Mouse (Mus musculus) liver, embryonic 15.5 days (tissue): Measurements from ENCODE around the gene Satb2. TPM values are rescaled to one million over a fixed set of nuclear protein-coding genes. Genes with fewer than 3 reads are reported as not detected.

Experiments used
- ATAC-seq: fragments of 200-750 bp; cut with Nextera tagmentation; 2 replicates; pipeline ENCODE4 v1.8.0; 2017; ENCODE audit warnings: moderate number of reproducible peaks, mild to moderate bottlenecking, moderate library complexity; ENCODE audit not compliant: insufficient read depth
- H3K27ac ChIP-seq: fragments of 300-500 bp; sonication (generic); replicated peaks from 2 replicates; pipeline ENCODE4 v1.5.1; 2015; ENCODE audit warnings: mild to moderate bottlenecking, inconsistent platforms
- H3K27me3 ChIP-seq: fragments of 300-500 bp; sonication (generic); 2 replicates; pipeline ENCODE4 v1.6.1; 2015; ENCODE audit warnings: mild to moderate bottlenecking, inconsistent platforms
- H3K36me3 ChIP-seq: fragments of 300-500 bp; sonication (generic); replicated peaks from 2 replicates; pipeline ENCODE4 v1.6.1; 2015; ENCODE audit warnings: moderate library complexity, mild to moderate bottlenecking, inconsistent platforms
- H3K4me1 ChIP-seq: fragments of 300-500 bp; sonication (generic); replicated peaks from 2 replicates; pipeline ENCODE4 v1.6.1; 2015; ENCODE audit warnings: inconsistent platforms
- H3K4me2 ChIP-seq: fragments of 300-500 bp; sonication (generic); 2 replicates; pipeline ENCODE4 v1.6.1; 2015; ENCODE audit warnings: moderate library complexity, mild to moderate bottlenecking, inconsistent platforms
- H3K4me3 ChIP-seq: fragments of 300-500 bp; sonication (generic); replicated peaks from 2 replicates; pipeline ENCODE4 v1.5.1; 2015; ENCODE audit warnings: mild to moderate bottlenecking, inconsistent platforms
- H3K9ac ChIP-seq: fragments of 300-500 bp; sonication (generic); 2 replicates; pipeline ENCODE4 v1.6.1; 2015; ENCODE audit warnings: moderate library complexity, mild to moderate bottlenecking, inconsistent platforms
- H3K9me3 ChIP-seq: fragments of 300-500 bp; sonication (generic); replicated peaks from 2 replicates; pipeline ENCODE4 v1.6.1; 2016; ENCODE audit warnings: inconsistent platforms
- WGBS: fragments of 180-500 bp; shearing (Covaris S2); methylation state at CpG from one replicate; pipeline ENCODE4 v1.1.7; 2015; ENCODE audit warnings: mixed read lengths; ENCODE audit not compliant: insufficient replicate concordance; 5-methylcytosine and 5-hydroxymethylcytosine counted together
- polyA plus RNA-seq: library from polyadenylated mRNA; unstranded; fragments of >200 nt; fragmentation: Nextera tagmentation; extraction: Ambion mirVana; gene quantifications from 2 replicates; pipeline ENCODE4 v1.2.1, GENCODE M21; 2015

The Satb2 gene
- polyA plus RNA-seq, 1 experiment from 2014 or later = 0.02 TPM

- H3K9ac ChIP-seq = no peak overlapping the region
- H3K4me1 ChIP-seq = no peaks in the 10 kb centered on the region
- no peak for ATAC-seq
These were observed 20.5 kb downstream of the Satb2 start for GRCm38 (mm10) chr1:56957942-56958341.

GRCm38 (mm10) chr1:56956811-56957210, 21.6 kb downstream of the Satb2 start:
- H3K4me1 ChIP-seq = no peaks in the 10 kb centered on the region
- WGBS = 63% methylated on average over 2 of the region's 2 CpGs

More at GRCm38 (mm10) chr1:56957942-56958341, 20.5 kb downstream of the Satb2 start:
- Histone ChIP-seq H3K36me3 (no peaks in the 10 kb centered on the region), H3K4me2 (no peak overlapping the region), H3K27ac (no peak overlapping the region), H3K9me3 (no peaks in the 10 kb centered on the region), H3K27me3 (no peaks in the 10 kb centered on the region), H3K4me3 (no peak overlapping the region)
- WGBS = 69% methylated on average over 7 of the region's 7 CpGs

GRCm38 (mm10) chr1:56955739-56956085, 22.7 kb downstream of the Satb2 start:
- H3K4me2 ChIP-seq = no peak overlapping the region
- H3K9me3 ChIP-seq = no peaks in the 10 kb centered on the region
- WGBS = 44% methylated on average over 12 of the region's 12 CpGs
- ATAC-seq = no peak
- no peak overlapping the region for H3K9ac ChIP-seq
- H3K27me3 ChIP-seq = no peaks in the 10 kb centered on the region
- H3K27ac ChIP-seq = no peak overlapping the region
- no peaks in the 10 kb centered on the region for H3K36me3 ChIP-seq
- H3K4me3 ChIP-seq = no peak overlapping the region
- H3K4me1 ChIP-seq = no peaks in the 10 kb centered on the region

More at GRCm38 (mm10) chr1:56956811-56957210, 21.6 kb downstream of the Satb2 start:
- Histone ChIP-seq H3K27me3 (no peaks in the 10 kb centered on the region), H3K4me3 (no peak overlapping the region), H3K4me2 (no peak overlapping the region), H3K36me3 (no peaks in the 10 kb centered on the region), H3K9ac (no peak overlapping the region), H3K27ac (no peak overlapping the region), H3K9me3 (no peaks in the 10 kb centered on the region)
- ATAC-seq = no peak

GRCm38 (mm10) chr1:56955055-56955738, 23.3 kb downstream of the Satb2 start:
- Histone ChIP-seq H3K4me2 (no peak overlapping the region), H3K4me1 (no peaks in the 10 kb centered on the region), H3K9me3 (no peaks in the 10 kb centered on the region), H3K36me3 (no peaks in the 10 kb centered on the region), H3K9ac (no peak overlapping the region), H3K4me3 (no peak overlapping the region), H3K27me3 (no peaks in the 10 kb centered on the region), H3K27ac (no peak overlapping the region)
- WGBS = 36% methylated on average over 14 of the region's 14 CpGs
- ATAC-seq = no peak

- H3K9ac ChIP-seq = no peak overlapping the region
- no peaks in the 10 kb centered on the region for H3K9me3 ChIP-seq
- WGBS = 56% methylated on average over 2 of the region's 2 CpGs
- H3K4me3 ChIP-seq = no peak overlapping the region
- H3K27ac ChIP-seq = no peak overlapping the region
- H3K36me3 ChIP-seq = no peaks in the 10 kb centered on the region
- no peaks in the 10 kb centered on the region for H3K27me3 ChIP-seq
- H3K4me1 ChIP-seq = no peaks in the 10 kb centered on the region
- no peak overlapping the region for H3K4me2 ChIP-seq
- ATAC-seq = no peak
These were observed 24.9 kb downstream of the Satb2 start for GRCm38 (mm10) chr1:56953538-56953937.

- Histone ChIP-seq H3K36me3 (no peaks in the 10 kb centered on the region), H3K4me3 (no peak overlapping the region), H3K27ac (no peak overlapping the region), H3K4me1 (no peaks in the 10 kb centered on the region), H3K27me3 (no peaks in the 10 kb centered on the region), H3K9ac (no peak overlapping the region), H3K9me3 (no peaks in the 10 kb centered on the region), H3K4me2 (no peak overlapping the region)
- no peak for ATAC-seq
- 61% methylated on average over 4 of the region's 4 CpGs for WGBS
These were observed 26.5 kb downstream of the Satb2 start for GRCm38 (mm10) chr1:56951980-56952379.

GRCm38 (mm10) chr1:56951525-56951924, 26.9 kb downstream of the Satb2 start:
- Histone ChIP-seq H3K4me3 (no peak overlapping the region), H3K9me3 (no peaks in the 10 kb centered on the region), H3K4me2 (no peak overlapping the region), H3K9ac (no peak overlapping the region), H3K36me3 (no peaks in the 10 kb centered on the region), H3K27me3 (no peaks in the 10 kb centered on the region), H3K4me1 (no peaks in the 10 kb centered on the region), H3K27ac (no peak overlapping the region)
- 62% methylated on average over 6 of the region's 6 CpGs for WGBS
- no peak for ATAC-seq

GRCm38 (mm10) chr1:56939432-56939831, 39.0 kb downstream of the Satb2 start:
- WGBS = 70% methylated on average over 4 of the region's 4 CpGs
- Histone ChIP-seq H3K9ac (no peak overlapping the region), H3K4me3 (no peak overlapping the region), H3K9me3 (no peaks in the 10 kb centered on the region), H3K4me1 (no peaks in the 10 kb centered on the region), H3K27ac (no peak overlapping the region), H3K4me2 (no peak overlapping the region), H3K36me3 (no peaks in the 10 kb centered on the region), H3K27me3 (no peaks in the 10 kb centered on the region)
- ATAC-seq = no peak

GRCm38 (mm10) chr1:56938432-56938831, 40.0 kb downstream of the Satb2 start:
- 41% methylated on average over 3 of the region's 3 CpGs for WGBS
- Histone ChIP-seq H3K27me3 (no peaks in the 10 kb centered on the region), H3K4me3 (no peak overlapping the region), H3K9me3 (no peaks in the 10 kb centered on the region), H3K9ac (no peak overlapping the region), H3K27ac (no peak overlapping the region), H3K4me1 (no peaks in the 10 kb centered on the region), H3K36me3 (no peaks in the 10 kb centered on the region), H3K4me2 (no peak overlapping the region)
- ATAC-seq = no peak

- ATAC-seq = no peak
- H3K36me3 ChIP-seq = no peaks in the 10 kb centered on the region
- 71% methylated on average over 3 of the region's 3 CpGs for WGBS
These were observed 41.9 kb downstream of the Satb2 start for GRCm38 (mm10) chr1:56936554-56936953.

GRCm38 (mm10) chr1:56933821-56934220, 44.6 kb downstream of the Satb2 start:
- Histone ChIP-seq H3K27ac (no peak overlapping the region), H3K36me3 (no peaks in the 10 kb centered on the region), H3K4me3 (no peak overlapping the region), H3K27me3 (no peaks in the 10 kb centered on the region), H3K4me2 (no peak overlapping the region), H3K9me3 (no peaks in the 10 kb centered on the region), H3K9ac (no peak overlapping the region), H3K4me1 (no peaks in the 10 kb centered on the region)
- 67% methylated on average over 9 of the region's 9 CpGs for WGBS
- no peak for ATAC-seq

More at GRCm38 (mm10) chr1:56936554-56936953, 41.9 kb downstream of the Satb2 start:
- no peak overlapping the region for H3K9ac ChIP-seq
- H3K9me3 ChIP-seq = no peaks in the 10 kb centered on the region
- H3K4me1 ChIP-seq = no peaks in the 10 kb centered on the region
- no peak overlapping the region for H3K4me2 ChIP-seq
- no peak overlapping the region for H3K4me3 ChIP-seq
- H3K27me3 ChIP-seq = no peaks in the 10 kb centered on the region
- H3K27ac ChIP-seq = no peak overlapping the region

GRCm38 (mm10) chr1:56930096-56930495, 48.4 kb downstream of the Satb2 start:
- 62% methylated on average over 4 of the region's 4 CpGs for WGBS
- Histone ChIP-seq H3K36me3 (no peaks in the 10 kb centered on the region), H3K27ac (no peak overlapping the region), H3K4me2 (no peak overlapping the region), H3K9ac (no peak overlapping the region), H3K4me3 (no peak overlapping the region), H3K9me3 (no peaks in the 10 kb centered on the region), H3K4me1 (no peaks in the 10 kb centered on the region), H3K27me3 (no peaks in the 10 kb centered on the region)
- ATAC-seq = no peak
